Mouse (Mus musculus) heart, postnatal 14 days (tissue): ENCODE measurements around the gene Zbtb1. TPM values are rescaled to one million over a fixed set of nuclear protein-coding genes. Genes with fewer than 3 reads are reported as not detected.

Source experiments
- DNase-seq, 2 experiments: peaks; one replicate each; pipeline ENCODE4 v3.0.0; 2021 to 2022
- intact Hi-C: fragments of 180-260 bp; cut with DNase I; formaldehyde crosslinking; loops from one replicate; pipeline ENCODE4 v1.15.1; 2025
- total RNA-seq, 2 experiments: library from RNA; stranded (reverse); gene quantifications; 2 replicates each; pipeline ENCODE4 v1.2.3; 2021

Gene Zbtb1
- total RNA-seq, 2 experiments from 2014 or later, result 5.0 to 5.2 TPM

DNA sequence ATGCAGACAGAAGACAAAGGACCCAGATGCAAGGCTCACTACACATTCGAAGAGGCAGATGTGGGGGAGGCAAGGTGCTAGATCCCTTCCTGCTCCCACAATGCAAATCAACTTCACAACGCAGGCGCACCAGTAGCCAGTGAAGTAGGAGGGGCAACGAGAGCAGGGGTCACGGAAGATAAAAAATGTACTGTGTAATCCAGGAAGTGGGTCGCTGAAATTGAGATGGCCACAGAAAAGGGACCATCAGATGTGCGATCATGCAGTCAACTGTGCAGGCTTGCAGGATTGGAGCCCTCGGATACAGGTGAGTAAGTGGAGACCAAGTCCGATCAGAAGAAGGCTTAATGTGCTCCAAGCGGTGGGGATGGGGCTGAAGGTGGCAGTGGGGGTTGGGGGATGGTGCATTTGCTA, 74.3 kb downstream of the Zbtb1 start:
- no peak for DNase-seq
- intact Hi-C loops, result no loop called here

DNA sequence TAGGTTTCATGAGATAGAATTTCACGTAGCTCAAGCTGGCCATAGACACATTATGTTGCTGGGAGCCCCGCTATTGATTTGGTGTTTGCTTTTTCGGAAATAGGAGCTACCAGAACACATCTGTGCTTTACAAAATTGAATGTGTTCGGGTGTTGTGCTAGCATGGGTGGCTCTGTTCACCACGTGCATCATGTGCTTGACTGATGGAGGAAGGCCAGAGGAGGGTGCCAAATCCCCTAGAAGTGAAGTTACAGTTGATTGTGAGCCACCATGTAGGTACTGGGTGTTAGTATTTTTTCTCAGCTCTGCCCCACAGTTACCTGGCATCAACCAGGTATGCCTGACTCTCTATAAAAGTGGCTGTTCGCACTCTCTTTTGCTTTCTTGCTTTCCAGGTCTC, 74.8 kb downstream of the Zbtb1 start:
- intact Hi-C loops, result no loop called here
- DNase-seq, result no peak

DNA sequence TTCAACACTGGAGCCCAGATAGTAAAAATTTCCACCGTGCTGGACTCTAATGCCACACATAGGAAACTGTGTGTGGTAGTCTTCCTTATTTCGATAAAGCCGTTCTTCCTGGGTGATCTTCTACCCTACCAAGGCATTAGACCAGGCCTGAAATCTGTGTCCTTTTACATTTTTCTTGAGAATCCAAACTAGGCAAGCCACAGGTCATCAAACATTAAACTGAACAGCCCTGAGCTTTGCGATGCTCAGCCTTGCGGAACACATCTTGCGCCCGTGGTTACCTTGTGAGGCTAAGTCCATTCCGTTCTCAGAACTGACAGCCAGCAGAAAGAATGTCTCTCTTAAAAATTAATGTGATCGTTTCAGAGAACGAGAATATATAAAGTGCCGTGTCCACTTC, 76.1 kb downstream of the Zbtb1 start:
- intact Hi-C loops, result no loop called here
- no peak for DNase-seq

Other genes starting within 250 kb of the Zbtb1 start
- gene Esr2, start 193.0 kb upstream of the Zbtb1 start, total RNA-seq, result not detected
- not detected for gene Tex21, start 123.5 kb upstream of the Zbtb1 start, total RNA-seq
- 10 to 100 TPM; 29.4 to 29.7 TPM for gene Mthfd1, start 115.0 kb upstream of the Zbtb1 start, total RNA-seq
- gene Akap5, start 45.4 kb upstream of the Zbtb1 start, total RNA-seq, result 1 to 10 TPM; 2.2 to 3.5 TPM
- 1 to 10 TPM; 7.5 to 8.3 TPM for gene Zbtb25, start 664 bp upstream of the Zbtb1 start, total RNA-seq
- gene Hspa2, start 33.9 kb downstream of the Zbtb1 start, total RNA-seq, result 10 to 100 TPM in 1 of 2 experiments, 1 to 10 TPM in 1; 9.7 to 10.7 TPM
- under 1 TPM; 0.24 to 0.78 TPM for gene Ppp1r36, start 47.3 kb downstream of the Zbtb1 start, total RNA-seq
- 10 to 100 TPM; 19.1 to 20.4 TPM for gene Plekhg3, start 160.6 kb downstream of the Zbtb1 start, total RNA-seq